Mouse (Mus musculus): ENCODE measurements around the gene Tmem255b.

GRCm38 (mm10) chr8:13396725-13397124 lies 38.3 kb upstream of the Tmem255b start, which contains the start of gene Atp4b:
- TF ChIP-seq CTCF (IDR thresholded peaks at IDR 0.05) (no peak), EP300 (IDR thresholded peaks at IDR 0.05) (no peak)
